Mouse (Mus musculus): ENCODE results near the gene Ctnna2. TPM values are rescaled to one million over a fixed set of nuclear protein-coding genes. Genes with fewer than 3 reads are reported as not detected.

Ctnna2 gene
- polyA plus RNA-seq, 1 experiment = not detected

- H3K36me3 ChIP-seq (ENCODE audit: control insufficient read depth) = no peaks in the 10 kb centered on the region
- no peaks in the 10 kb centered on the region for H3K27me3 ChIP-seq (ENCODE audit: control insufficient read depth)
- H3K4me1 ChIP-seq (ENCODE audit: control insufficient read depth) = no peaks in the 10 kb centered on the region
- TF ChIP-seq GATA1 (IDR thresholded peaks at IDR 0.05; ENCODE audit: low read length) (no peak), TAL1 (IDR thresholded peaks at IDR 0.05; ENCODE audit: low read length) (no peak)
- no peak overlapping the region for H3K4me3 ChIP-seq (replicated peaks)
- no peaks in the 10 kb centered on the region for H3K9me3 ChIP-seq (ENCODE audit: control insufficient read depth, low read length)
Measured at GRCm38 (mm10) chr6:77650127-77650526, 329.4 kb downstream of the Ctnna2 start.

DNA sequence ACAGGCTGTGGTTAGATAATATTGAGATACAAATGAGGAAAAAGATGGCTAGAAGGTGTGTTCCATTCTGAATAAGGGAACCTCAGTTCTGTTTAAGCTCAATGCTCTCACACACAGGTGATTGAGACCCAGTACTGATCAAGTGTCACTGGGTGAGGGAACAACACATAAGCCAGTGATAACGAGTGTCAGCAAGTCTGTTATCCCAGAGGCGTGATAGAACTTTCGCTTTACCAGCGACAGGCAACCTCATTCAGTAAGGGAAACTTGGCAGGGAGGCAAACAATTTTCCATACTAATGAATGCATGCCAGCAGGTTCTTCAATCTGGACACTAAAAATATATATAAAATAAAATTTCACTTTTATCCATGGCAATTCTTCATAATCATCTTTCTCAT is 334.9 kb downstream of the Ctnna2 start:
- Histone ChIP-seq H3K4me3 (replicated peaks) (no peak overlapping the region), H3K36me3 (ENCODE audit: control insufficient read depth) (no peaks in the 10 kb centered on the region), H3K4me1 (ENCODE audit: control insufficient read depth) (no peaks in the 10 kb centered on the region), H3K27me3 (ENCODE audit: control insufficient read depth) (no peaks in the 10 kb centered on the region), H3K9me3 (ENCODE audit: control insufficient read depth, low read length) (no peaks in the 10 kb centered on the region)
- TF ChIP-seq TAL1 (IDR thresholded peaks at IDR 0.05; ENCODE audit: low read length) (no peak), GATA1 (IDR thresholded peaks at IDR 0.05; ENCODE audit: low read length) (no peak)

GRCm38 (mm10) chr6:77638784-77639183 is 340.7 kb downstream of the Ctnna2 start:
- no peaks in the 10 kb centered on the region for H3K27me3 ChIP-seq (ENCODE audit: control insufficient read depth)
- H3K4me3 ChIP-seq (replicated peaks) = no peak overlapping the region
- H3K4me1 ChIP-seq (ENCODE audit: control insufficient read depth) = no peaks in the 10 kb centered on the region
- TF ChIP-seq TAL1 (IDR thresholded peaks at IDR 0.05; ENCODE audit: low read length) (no peak), GATA1 (IDR thresholded peaks at IDR 0.05; ENCODE audit: low read length) (no peak)
- no peaks in the 10 kb centered on the region for H3K36me3 ChIP-seq (ENCODE audit: control insufficient read depth)
- H3K9me3 ChIP-seq (ENCODE audit: control insufficient read depth, low read length) = no peaks in the 10 kb centered on the region

GRCm38 (mm10) chr6:77633997-77634396 is 345.5 kb downstream of the Ctnna2 start:
- Histone ChIP-seq H3K9me3 (ENCODE audit: control insufficient read depth, low read length) (no peaks in the 10 kb centered on the region), H3K4me1 (ENCODE audit: control insufficient read depth) (no peaks in the 10 kb centered on the region), H3K4me3 (replicated peaks) (no peak overlapping the region), H3K36me3 (ENCODE audit: control insufficient read depth) (no peaks in the 10 kb centered on the region), H3K27me3 (ENCODE audit: control insufficient read depth) (no peaks in the 10 kb centered on the region)
- TF ChIP-seq GATA1 (IDR thresholded peaks at IDR 0.05; ENCODE audit: low read length) = no peak

GRCm38 (mm10) chr6:77628573-77629192 is 350.8 kb downstream of the Ctnna2 start:
- no peaks in the 10 kb centered on the region for H3K4me1 ChIP-seq (ENCODE audit: control insufficient read depth)
- no peaks in the 10 kb centered on the region for H3K27me3 ChIP-seq (ENCODE audit: control insufficient read depth)
- no peak overlapping the region for H3K4me3 ChIP-seq (replicated peaks)
- H3K9me3 ChIP-seq (ENCODE audit: control insufficient read depth, low read length) = no peaks in the 10 kb centered on the region
- TF ChIP-seq GATA1 (IDR thresholded peaks at IDR 0.05; ENCODE audit: low read length) (no peak), TAL1 (IDR thresholded peaks at IDR 0.05; ENCODE audit: low read length) (no peak)
- no peaks in the 10 kb centered on the region for H3K36me3 ChIP-seq (ENCODE audit: control insufficient read depth)

GRCm38 (mm10) chr6:77604642-77605392 is 374.7 kb downstream of the Ctnna2 start:
- Histone ChIP-seq H3K4me1 (ENCODE audit: control insufficient read depth) (no peaks in the 10 kb centered on the region), H3K27me3 (ENCODE audit: control insufficient read depth) (no peaks in the 10 kb centered on the region), H3K4me3 (replicated peaks) (no peak overlapping the region), H3K9me3 (ENCODE audit: control insufficient read depth, low read length) (peaks cover 2% of the 10 kb centered on the region; the same call in 1 of the 2 replicates), H3K36me3 (ENCODE audit: control insufficient read depth) (no peaks in the 10 kb centered on the region)
- TF ChIP-seq GATA1 (IDR thresholded peaks at IDR 0.05; ENCODE audit: low read length) (no peak), TAL1 (IDR thresholded peaks at IDR 0.05; ENCODE audit: low read length) (no peak)

- Histone ChIP-seq H3K9me3 (ENCODE audit: control insufficient read depth, low read length) (peaks cover 2% of the 10 kb centered on the region; the same call in 1 of the 2 replicates), H3K4me3 (replicated peaks) (no peak overlapping the region), H3K36me3 (ENCODE audit: control insufficient read depth) (no peaks in the 10 kb centered on the region), H3K27me3 (ENCODE audit: control insufficient read depth) (no peaks in the 10 kb centered on the region), H3K4me1 (ENCODE audit: control insufficient read depth) (no peaks in the 10 kb centered on the region)
- no peak for TF ChIP-seq GATA1 (IDR thresholded peaks at IDR 0.05; ENCODE audit: low read length)
- no peak for TF ChIP-seq TAL1 (IDR thresholded peaks at IDR 0.05; ENCODE audit: low read length)
Measured at GRCm38 (mm10) chr6:77603914-77604313, 375.6 kb downstream of the Ctnna2 start.

DNA sequence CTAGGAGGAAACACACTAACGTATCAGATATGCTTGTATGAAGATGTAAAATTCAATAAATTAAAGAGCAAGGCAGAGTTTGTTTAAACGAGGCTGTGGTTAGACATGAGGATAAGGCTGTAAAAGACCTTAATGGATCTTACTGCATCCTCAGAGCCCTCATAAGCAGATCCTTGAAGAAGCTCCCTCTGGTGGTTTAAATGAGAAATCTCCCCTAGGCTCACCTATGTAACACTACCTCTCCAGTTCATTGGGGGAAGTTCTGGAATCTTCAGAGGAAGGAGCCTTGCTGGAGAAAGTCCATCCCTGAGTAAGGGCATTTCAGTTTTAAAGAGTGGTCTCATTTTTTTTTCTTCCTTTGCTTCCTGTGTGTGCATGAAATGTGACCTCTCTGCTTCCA is 380.3 kb downstream of the Ctnna2 start:
- H3K9me3 ChIP-seq (ENCODE audit: control insufficient read depth, low read length) = no peaks in the 10 kb centered on the region
- no peak overlapping the region for H3K4me3 ChIP-seq (replicated peaks)
- no peaks in the 10 kb centered on the region for H3K27me3 ChIP-seq (ENCODE audit: control insufficient read depth)
- TF ChIP-seq GATA1 (IDR thresholded peaks at IDR 0.05; ENCODE audit: low read length) = no peak
- TF ChIP-seq TAL1 (IDR thresholded peaks at IDR 0.05; ENCODE audit: low read length) = no peak
- no peaks in the 10 kb centered on the region for H3K4me1 ChIP-seq (ENCODE audit: control insufficient read depth)
- no peaks in the 10 kb centered on the region for H3K36me3 ChIP-seq (ENCODE audit: control insufficient read depth)

DNA sequence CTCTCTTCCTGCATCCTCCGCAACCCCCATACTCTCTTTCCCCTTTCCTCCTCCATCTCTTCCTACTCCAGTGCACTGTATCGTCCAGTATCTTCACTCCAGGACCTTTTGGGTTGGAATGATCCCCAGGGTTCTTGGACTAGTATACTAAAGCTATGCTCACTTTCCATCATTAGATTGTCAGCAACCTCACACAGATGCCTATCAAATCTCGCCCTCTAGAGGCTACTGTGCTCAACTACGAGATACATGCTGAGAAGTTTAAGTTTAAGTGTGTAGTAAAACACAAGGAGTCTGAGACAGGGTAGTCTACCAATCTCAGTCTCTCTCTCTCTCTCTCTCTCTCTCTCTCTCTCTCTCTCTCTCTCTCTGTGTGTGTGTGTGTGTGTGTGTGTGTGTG is 396.9 kb downstream of the Ctnna2 start:
- H3K27me3 ChIP-seq (ENCODE audit: control insufficient read depth) = no peaks in the 10 kb centered on the region
- no peaks in the 10 kb centered on the region for H3K9me3 ChIP-seq (ENCODE audit: control insufficient read depth, low read length)
- no peaks in the 10 kb centered on the region for H3K36me3 ChIP-seq (ENCODE audit: control insufficient read depth)
- TF ChIP-seq TAL1 (IDR thresholded peaks at IDR 0.05; ENCODE audit: low read length) (no peak), GATA1 (IDR thresholded peaks at IDR 0.05; ENCODE audit: low read length) (no peak)
- H3K4me3 ChIP-seq (replicated peaks) = no peak overlapping the region
- H3K4me1 ChIP-seq (ENCODE audit: control insufficient read depth) = no peaks in the 10 kb centered on the region

All from erythroblast, embryonic 14.5 days (primary cell).